Mouse (Mus musculus) Patski (cell line): ENCODE results near the gene Fbxo42. TPM values are rescaled to one million over a fixed set of nuclear protein-coding genes. Genes with fewer than 3 reads are reported as not detected.
A peak's percentile ranks its signal among the peaks of the same experiment; 100 is the strongest.

ENCODE experiments used
- ATAC-seq: fragments of 100-300 bp; one replicate; pipeline ENCODE4 v1.8.0; 2021
- CTCF ChIA-PET: fragments of 350-600 bp; sonication (Branson Sonifier 250); formaldehyde crosslinking; loops from one replicate; lab custom pipeline; 2022; ENCODE audit warnings: inconsistent platforms; lab: Charles Lee
- POLR2A ChIA-PET: fragments of 350-600 bp; sonication (Branson Sonifier 250); formaldehyde crosslinking; loops from one replicate; lab custom pipeline; 2022; ENCODE audit warnings: antibody characterized with exemption, inconsistent platforms; lab: Charles Lee
- DNase-seq: peaks from one replicate; pipeline ENCODE4 v3.0.0-alpha.2; 2011; ENCODE audit warnings: low read depth, low spot score
- H3K27me3 ChIP-seq: fragments of 371-371 bp; one replicate; pipeline ENCODE4 v1.5.1; 2021
- CTCF ChIP-seq: fragments of 100-300 bp; IDR thresholded peaks from one replicate; pipeline ENCODE4 v1.5.1; 2021
- in situ Hi-C: fragments of 300-500 bp; cut with MboI; formaldehyde crosslinking; loops from 3 replicates; pipeline ENCODE4 v1.11.1; 2018; ENCODE audit warnings: low pct_unique_long_range_greater_than_20kb, mixed read lengths
- polyA plus RNA-seq: library from polyadenylated mRNA; unstranded; gene quantifications from one replicate; pipeline ENCODE4 v1.2.3, GENCODE M21; 2021

Fbxo42 gene
- polyA plus RNA-seq, 1 experiment from 2014 or later = 9.2 TPM

GRCm38 (mm10) chr4:141239388-141240125, 91.8 kb downstream of the Fbxo42 start, which contains the start of gene Arhgef19:
TSS of gene Arhgef19 (plus strand) at chr4:141239499.
- no peaks in the 10 kb centered on the region for H3K27me3 ChIP-seq
- ChIA-PET CTCF (no interaction called here), POLR2A (no interaction called here)
- in situ Hi-C loops = no loop called here
- ATAC-seq = peak; percentile 70
- no peak for TF ChIP-seq CTCF
- no peak for DNase-seq

GRCm38 (mm10) chr4:141240617-141241016, 92.9 kb downstream of the Fbxo42 start:
- in situ Hi-C loops = no loop called here
- CTCF ChIA-PET = no interaction called here
- DNase-seq (no peak), ATAC-seq (no peak)
- no peak for TF ChIP-seq CTCF
- POLR2A ChIA-PET = no interaction called here
- no peaks in the 10 kb centered on the region for H3K27me3 ChIP-seq

DNA sequence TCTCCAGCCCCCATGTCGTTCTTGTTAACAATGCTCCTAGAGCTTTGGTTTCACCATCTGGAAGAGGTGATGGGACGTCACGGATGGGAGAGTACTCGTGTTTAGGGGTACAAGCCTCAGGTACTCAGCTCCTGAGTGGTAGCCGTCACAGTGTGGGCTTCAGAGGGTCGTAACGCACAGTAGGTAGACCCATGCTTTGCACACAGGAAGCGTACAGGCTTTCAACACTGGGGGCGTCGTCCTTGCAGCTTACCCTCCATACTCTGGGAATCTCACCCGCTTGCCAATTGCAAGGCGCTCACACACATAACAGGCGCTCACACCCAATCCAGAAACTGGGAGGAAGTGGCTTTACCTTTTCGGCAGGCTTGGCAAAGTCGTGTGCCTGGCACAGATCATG, 94.1 kb downstream of the Fbxo42 start:
- H3K27me3 ChIP-seq = no peaks in the 10 kb centered on the region
- TF ChIP-seq CTCF = no peak
- ChIA-PET POLR2A (no interaction called here), CTCF (interaction anchor here (0.8 kb wide), 1 partner anchor 91 kb away, joined by 3 read pairs; no protein-coding TSS in a partner anchor)
- ATAC-seq (no peak), DNase-seq (no peak)
- in situ Hi-C loops = no loop called here

DNA sequence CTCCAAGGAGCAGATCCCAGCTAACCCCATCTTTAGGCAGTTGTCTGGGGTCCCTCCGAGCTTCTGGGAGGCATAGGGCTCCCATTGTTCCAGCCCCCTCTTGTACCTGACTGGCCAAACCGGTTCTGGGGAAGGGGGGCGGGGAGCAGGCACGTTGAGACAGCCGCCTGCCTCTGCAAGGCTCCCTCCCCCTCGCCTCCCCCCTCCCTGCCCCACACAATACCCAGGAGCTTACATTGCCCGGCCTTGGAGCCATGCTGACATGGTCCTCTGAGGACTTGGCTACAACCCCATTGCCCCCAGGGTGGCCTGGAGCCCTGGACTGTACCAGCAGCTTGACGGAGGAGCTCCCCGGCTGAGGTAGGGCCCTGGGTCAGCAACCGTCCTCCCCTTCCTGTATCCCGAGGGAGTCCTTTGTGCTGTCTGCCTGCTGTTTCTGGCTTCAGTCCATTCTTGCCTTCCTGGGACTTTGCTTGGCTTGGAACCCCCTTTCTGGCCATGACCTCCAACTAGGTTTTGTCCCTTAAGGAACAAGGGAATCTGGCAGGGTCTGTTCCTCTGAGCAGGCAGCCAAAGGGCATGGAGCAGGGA, 95.0 kb downstream of the Fbxo42 start:
- in situ Hi-C loops = no loop called here
- POLR2A ChIA-PET = interaction anchor here (0.6 kb wide), 1 partner anchor 240 kb away, joined by 3 read pairs; no protein-coding TSS in a partner anchor
- no peak for TF ChIP-seq CTCF
- ATAC-seq (no peak), DNase-seq (no peak)
- CTCF ChIA-PET = no interaction called here
- no peaks in the 10 kb centered on the region for H3K27me3 ChIP-seq

GRCm38 (mm10) chr4:141243636-141244035, 95.9 kb downstream of the Fbxo42 start:
- no peaks in the 10 kb centered on the region for H3K27me3 ChIP-seq
- ChIA-PET CTCF (interaction anchor here (0.9 kb wide), 1 partner anchor 30 kb away, joined by 3 read pairs; no protein-coding TSS in a partner anchor), POLR2A (no interaction called here)
- ATAC-seq (no peak), DNase-seq (no peak)
- TF ChIP-seq CTCF = no peak
- in situ Hi-C loops = no loop called here

GRCm38 (mm10) chr4:141244401-141244800, 96.7 kb downstream of the Fbxo42 start:
- no peak for DNase-seq
- ATAC-seq = no peak
- ChIA-PET POLR2A (no interaction called here), CTCF (interaction anchor here (0.9 kb wide), 1 partner anchor 29 kb away, joined by 3 read pairs; no protein-coding TSS in a partner anchor)
- H3K27me3 ChIP-seq = no peaks in the 10 kb centered on the region
- in situ Hi-C loops = no loop called here
- TF ChIP-seq CTCF = no peak

DNA sequence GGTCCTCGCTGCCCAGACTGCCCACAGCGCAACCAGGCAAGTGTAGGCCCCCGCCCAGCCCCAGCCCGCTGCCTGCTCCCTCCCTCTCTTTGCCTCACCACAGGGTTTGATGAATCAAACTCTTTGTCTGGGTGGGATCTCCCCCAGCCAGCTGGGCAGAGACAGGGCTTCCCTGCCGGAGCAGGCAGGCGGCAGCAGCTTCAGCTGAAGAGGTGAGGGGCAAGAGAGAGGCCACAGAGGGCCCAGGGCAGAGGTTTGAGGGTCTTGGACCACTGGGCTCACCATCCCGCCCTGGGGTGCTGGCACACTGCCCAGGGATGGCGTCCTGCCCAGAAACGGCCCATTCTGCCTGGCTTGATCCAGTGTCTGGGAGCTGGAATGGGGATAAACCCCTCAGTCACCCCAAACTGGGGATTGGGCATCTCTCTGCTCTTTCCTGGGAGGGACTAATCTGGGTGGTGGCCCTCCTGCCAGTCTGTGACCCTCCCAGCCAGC, 97.3 kb downstream of the Fbxo42 start:
- CTCF ChIA-PET = no interaction called here
- H3K27me3 ChIP-seq = no peaks in the 10 kb centered on the region

GRCm38 (mm10) chr4:141246089-141246997, 98.6 kb downstream of the Fbxo42 start:
- DNase-seq = no peak
- in situ Hi-C loops = no loop called here

More for the DNA sequence above, 97.3 kb downstream of the Fbxo42 start:
- peak; percentile 13 for ATAC-seq
- POLR2A ChIA-PET = no interaction called here
- TF ChIP-seq CTCF = no peak
- in situ Hi-C loops = no loop called here
- peak; percentile 53 for DNase-seq

DNA sequence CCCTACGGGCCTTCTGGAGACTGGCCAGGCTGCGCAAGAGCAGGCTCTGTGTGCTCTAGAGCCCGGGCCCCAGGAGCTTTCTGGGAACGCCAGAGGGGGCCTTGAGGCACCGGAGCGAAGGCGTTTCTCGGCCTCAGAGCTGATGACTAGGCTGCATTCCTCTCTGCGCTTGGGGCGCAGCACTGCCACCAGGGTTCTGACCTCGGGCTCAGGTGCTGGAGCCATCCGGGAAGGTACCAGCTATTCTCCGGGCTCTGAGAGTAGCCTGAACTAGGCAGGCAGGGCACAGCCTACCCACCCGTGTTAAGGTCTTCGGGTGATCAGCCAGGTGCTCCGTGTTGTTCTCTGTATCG, 99.3 kb downstream of the Fbxo42 start:
- DNase-seq (no peak), ATAC-seq (no peak)
- TF ChIP-seq CTCF = no peak
- POLR2A ChIA-PET = interaction anchor here (0.7 kb wide), 1 partner anchor 42 kb away, joined by 3 read pairs; no protein-coding TSS in a partner anchor
- CTCF ChIA-PET = no interaction called here
- in situ Hi-C loops = no loop called here
- no peaks in the 10 kb centered on the region for H3K27me3 ChIP-seq

More at GRCm38 (mm10) chr4:141246089-141246997, 98.6 kb downstream of the Fbxo42 start:
- no peak for ATAC-seq
- no peak for TF ChIP-seq CTCF
- H3K27me3 ChIP-seq = no peaks in the 10 kb centered on the region
- ChIA-PET POLR2A (interaction anchor here (0.7 kb wide), 1 partner anchor 42 kb away, joined by 3 read pairs; no protein-coding TSS in a partner anchor), CTCF (no interaction called here)
